Mouse (Mus musculus) limb, embryonic 15.5 days (tissue): Measurements from ENCODE around the gene Dnah14. TPM values are rescaled to one million over a fixed set of nuclear protein-coding genes. Genes with fewer than 3 reads are reported as not detected.

Experiments used
- polyA plus RNA-seq: library from polyadenylated mRNA; unstranded; fragments of >200 nt; fragmentation: Nextera tagmentation; extraction: Ambion mirVana; gene quantifications from 2 replicates; pipeline ENCODE4 v1.2.1, GENCODE M21; 2015

Gene Dnah14
- polyA plus RNA-seq, 1 experiment from 2014 or later, result 1.4 TPM

Other genes starting within 250 kb of the Dnah14 start
- gene Cnih3, start 223.9 kb upstream of the Dnah14 start, polyA plus RNA-seq, result 0.15 and 0.63 TPM in 2 replicates
- gene Ccdc121, start 65.1 kb upstream of the Dnah14 start, polyA plus RNA-seq, result 0.12 and 0.15 TPM in 2 replicates